Comparison of ENCODE assay signal across 8 mouse cellular contexts in the genomic region with DNA sequence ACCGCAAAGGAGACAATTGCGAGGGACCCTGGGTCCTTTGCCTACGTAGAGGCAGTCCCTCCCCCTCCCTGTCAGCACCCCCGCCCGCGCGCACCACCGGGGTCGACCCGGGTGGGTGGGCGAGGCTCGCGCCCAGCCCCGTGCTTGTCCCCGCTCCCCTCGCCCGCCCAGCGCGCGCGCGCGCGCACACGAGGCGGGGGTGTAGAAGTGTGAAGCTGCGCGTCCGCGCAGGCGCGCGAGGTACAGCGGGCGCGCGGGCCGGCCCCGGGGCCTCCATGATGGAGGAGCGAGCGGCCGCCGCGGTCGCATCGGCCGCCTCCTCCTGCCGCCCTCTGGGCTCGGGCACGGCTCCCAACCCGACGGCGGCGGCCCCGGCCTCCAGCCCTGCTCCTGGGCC. TPM values are rescaled to one million over a fixed set of nuclear protein-coding genes. Genes with fewer than 3 reads are reported as not detected.
DNase-seq lines count a peak whose midpoint lies in the region; ATAC-seq and TF ChIP-seq lines count a peak whose summit lies in the region.

No protein-coding gene starts in this region.

- peak; percentile 79 for ATAC-seq in embryonic facial prominence, embryonic 13.5 days (ENCODE audit: insufficient number of reproducible peaks, insufficient read depth, low FRiP score, low TSS enrichment, low read depth)
- peak; percentile 72 for ATAC-seq in liver, embryonic 11.5 days (replicated peaks; ENCODE audit: low FRiP score)
- ATAC-seq in stomach, embryonic 15.5 days (ENCODE audit: insufficient read depth, low FRiP score, low read depth) = peak; percentile 86

- no peak for TF ChIP-seq CTCF in bone marrow, adult 2 months (IDR thresholded peaks at IDR 0.05; ENCODE audit: control insufficient read depth, insufficient read depth, low read length)

- no peaks in the 10 kb centered on the region for H3K9me3 ChIP-seq in embryonic facial prominence, embryonic 13.5 days
- H3K9me3 ChIP-seq in liver, embryonic 11.5 days (ENCODE audit: control insufficient read depth, low read length) = no peaks in the 10 kb centered on the region
- H3K9me3 ChIP-seq in stomach, embryonic 15.5 days = no peaks in the 10 kb centered on the region

- peak overlapping the region; percentile 96 for H3K4me2 ChIP-seq in embryonic facial prominence, embryonic 13.5 days
- peak overlapping the region; percentile 98 for H3K4me2 ChIP-seq in liver, embryonic 11.5 days
- peak overlapping the region; percentile 89 for H3K4me2 ChIP-seq in stomach, embryonic 15.5 days

- peak overlapping the region; percentile 81 for H3K4me3 ChIP-seq in bone marrow, adult 2 months (replicated peaks; ENCODE audit: control insufficient read depth, low read depth, low read length)
- H3K4me3 ChIP-seq in embryonic facial prominence, embryonic 13.5 days = peak overlapping the region; percentile 93
- H3K4me3 ChIP-seq in liver, embryonic 11.5 days (ENCODE audit: low read depth, low read length) = peak overlapping the region; percentile 97
- H3K4me3 ChIP-seq in stomach, embryonic 15.5 days (replicated peaks) = peak overlapping the region; percentile 88

- peak; percentile 47; the same call in 1 of the 2 replicates for TF ChIP-seq POLR2A in bone marrow, adult 2 months (IDR thresholded peaks at IDR 0.05; ENCODE audit: borderline replicate concordance, control insufficient read depth, low read depth, low read length)

- peaks cover 12% of the 10 kb centered on the region for H3K36me3 ChIP-seq in embryonic facial prominence, embryonic 13.5 days
- peaks cover 5% of the 10 kb centered on the region; the same call in 1 of the 2 replicates for H3K36me3 ChIP-seq in liver, embryonic 11.5 days (ENCODE audit: control insufficient read depth, insufficient read depth, low read length)
- no peaks in the 10 kb centered on the region for H3K36me3 ChIP-seq in stomach, embryonic 15.5 days

- H3K9ac ChIP-seq in embryonic facial prominence, embryonic 13.5 days = peak overlapping the region; percentile 100
- peak overlapping the region; percentile 98 for H3K9ac ChIP-seq in liver, embryonic 11.5 days (ENCODE audit: low read depth, low read length)
- peak overlapping the region; percentile 99 for H3K9ac ChIP-seq in stomach, embryonic 15.5 days

- H3K27ac ChIP-seq in bone marrow, adult 2 months (ENCODE audit: control insufficient read depth, insufficient read depth, low read depth, low read length, poor library complexity) = peak overlapping the region; percentile 92
- H3K27ac ChIP-seq in embryonic facial prominence, embryonic 13.5 days = peak overlapping the region; percentile 99
- H3K27ac ChIP-seq in liver, embryonic 11.5 days (ENCODE audit: low read depth, low read length) = peak overlapping the region; percentile 96
- peak overlapping the region; percentile 94 for H3K27ac ChIP-seq in stomach, embryonic 15.5 days

- H3K27me3 ChIP-seq in embryonic facial prominence, embryonic 13.5 days = peaks cover 18% of the 10 kb centered on the region
- peaks cover 13% of the 10 kb centered on the region for H3K27me3 ChIP-seq in liver, embryonic 11.5 days (replicated peaks; ENCODE audit: control insufficient read depth, insufficient read depth, low read length)
- H3K27me3 ChIP-seq in stomach, embryonic 15.5 days (replicated peaks) = 0 out of 2 replicates have a peak, but pooled peaks cover 10% of the 10 kb centered on the region

- H3K4me1 ChIP-seq in bone marrow, adult 2 months (ENCODE audit: control insufficient read depth, insufficient read depth, low read length) = peaks cover 8% of the 10 kb centered on the region; the same call in 1 of the 2 replicates
- peaks cover 62% of the 10 kb centered on the region for H3K4me1 ChIP-seq in embryonic facial prominence, embryonic 13.5 days
- peaks cover 48% of the 10 kb centered on the region for H3K4me1 ChIP-seq in liver, embryonic 11.5 days (replicated peaks; ENCODE audit: control insufficient read depth, insufficient read depth, low read length)
- peaks cover 47% of the 10 kb centered on the region for H3K4me1 ChIP-seq in stomach, embryonic 15.5 days

- WGBS in bone marrow, adult 2 months = 1% methylated on average over 55 of the region's 55 CpGs
- under 1% methylated on average over 46 of the region's 55 CpGs for WGBS in embryonic facial prominence, embryonic 13.5 days
- WGBS in liver, embryonic 11.5 days = under 1% methylated on average over 36 of the region's 55 CpGs
- WGBS in stomach, embryonic 15.5 days = 0% methylated on average over 30 of the region's 55 CpGs

- peak; percentile 90 for DNase-seq in CD4-positive helper T cell, adult 2 months (ENCODE audit: low read depth, low spot score)
- peak; percentile 53 for DNase-seq in heart, adult 8-10 months (ENCODE audit: low spot score)
- peak; percentile 65 for DNase-seq in kidney, adult 9 months
- DNase-seq in liver, embryonic 11.5 days (ENCODE audit: low spot score) = peak; percentile 81
- DNase-seq in natural killer cell, adult 2 months (ENCODE audit: low spot score in 2 of 2) = peak; percentile 50 to 61

RNA-seq across cellular contexts. Expression of a gene that starts 0.4 kb away (rescaled TPM):
- 41.2 and 92.7 TPM in 2 replicates for polyA plus RNA-seq in bone marrow, adult 2 months (2011; ENCODE audit: insufficient read depth, insufficient read length, low replicate concordance, missing spikeins)
- polyA plus RNA-seq in embryonic facial prominence, embryonic 13.5 days (2015; fragmentation: Nextera tagmentation; extraction: Ambion mirVana) = 122 and 124 TPM in 2 replicates
- 10 to 100 TPM; 47.9 to 61.2 (median 49.1) TPM for total RNA-seq in heart, adult 8-10 months (2022)
- polyA plus RNA-seq in liver, embryonic 11.5 days (2014; fragmentation: Nextera tagmentation; extraction: Ambion mirVana) = 74.8 and 80.9 TPM in 2 replicates
- 87.2 and 89.4 TPM in 2 replicates for polyA plus RNA-seq in stomach, embryonic 15.5 days (2015; fragmentation: Nextera tagmentation; extraction: Ambion mirVana)

RNA-seq across cellular contexts. Expression of a gene that starts 0.5 kb away (rescaled TPM):
- 4.7 and 7.2 TPM in 2 replicates for polyA plus RNA-seq in bone marrow, adult 2 months (2011; ENCODE audit: insufficient read depth, insufficient read length, low replicate concordance, missing spikeins)
- 26.8 and 30.5 TPM in 2 replicates for polyA plus RNA-seq in embryonic facial prominence, embryonic 13.5 days (2015; fragmentation: Nextera tagmentation; extraction: Ambion mirVana)
- 10 to 100 TPM; 47.3 to 56.4 (median 53.0) TPM for total RNA-seq in heart, adult 8-10 months (2022)
- polyA plus RNA-seq in liver, embryonic 11.5 days (2014; fragmentation: Nextera tagmentation; extraction: Ambion mirVana) = 20.3 and 22.9 TPM in 2 replicates
- 28.4 and 29.1 TPM in 2 replicates for polyA plus RNA-seq in stomach, embryonic 15.5 days (2015; fragmentation: Nextera tagmentation; extraction: Ambion mirVana)

RNA-seq across cellular contexts. Expression of a gene that starts 26.6 kb away (rescaled TPM):
- 22.7 and 34.2 TPM in 2 replicates for polyA plus RNA-seq in bone marrow, adult 2 months (2011; ENCODE audit: insufficient read depth, insufficient read length, low replicate concordance, missing spikeins)
- polyA plus RNA-seq in embryonic facial prominence, embryonic 13.5 days (2015; fragmentation: Nextera tagmentation; extraction: Ambion mirVana) = 20.5 and 20.8 TPM in 2 replicates
- 10 to 100 TPM; 13.1 to 16.7 (median 14.8) TPM for total RNA-seq in heart, adult 8-10 months (2022)
- polyA plus RNA-seq in liver, embryonic 11.5 days (2014; fragmentation: Nextera tagmentation; extraction: Ambion mirVana) = 7.6 and 8.4 TPM in 2 replicates
- 11.6 and 12.2 TPM in 2 replicates for polyA plus RNA-seq in stomach, embryonic 15.5 days (2015; fragmentation: Nextera tagmentation; extraction: Ambion mirVana)

RNA-seq across cellular contexts. Expression of a gene that starts 34.9 kb away (rescaled TPM):
- 186 and 343 TPM in 2 replicates for polyA plus RNA-seq in bone marrow, adult 2 months (2011; ENCODE audit: insufficient read depth, insufficient read length, low replicate concordance, missing spikeins)
- polyA plus RNA-seq in embryonic facial prominence, embryonic 13.5 days (2015; fragmentation: Nextera tagmentation; extraction: Ambion mirVana) = 28.2 and 29.1 TPM in 2 replicates
- total RNA-seq in heart, adult 8-10 months (2022) = 10 to 100 TPM; 14.5 to 21.7 (median 17.7) TPM
- polyA plus RNA-seq in liver, embryonic 11.5 days (2014; fragmentation: Nextera tagmentation; extraction: Ambion mirVana) = 58.4 and 67.9 TPM in 2 replicates
- 64.2 and 66.3 TPM in 2 replicates for polyA plus RNA-seq in stomach, embryonic 15.5 days (2015; fragmentation: Nextera tagmentation; extraction: Ambion mirVana)

RNA-seq across cellular contexts. Expression of a gene that starts 59.0 kb away (rescaled TPM):
- polyA plus RNA-seq in bone marrow, adult 2 months (2011; ENCODE audit: insufficient read depth, insufficient read length, low replicate concordance, missing spikeins) = 0.54 and 1.7 TPM in 2 replicates
- polyA plus RNA-seq in embryonic facial prominence, embryonic 13.5 days (2015; fragmentation: Nextera tagmentation; extraction: Ambion mirVana) = 4.9 TPM in 2 replicates
- total RNA-seq in heart, adult 8-10 months (2022) = 1 to 10 TPM; 8.0 to 9.5 (median 8.6) TPM
- 2.5 and 2.6 TPM in 2 replicates for polyA plus RNA-seq in liver, embryonic 11.5 days (2014; fragmentation: Nextera tagmentation; extraction: Ambion mirVana)
- polyA plus RNA-seq in stomach, embryonic 15.5 days (2015; fragmentation: Nextera tagmentation; extraction: Ambion mirVana) = 3.9 and 4.6 TPM in 2 replicates

Comparison
In these comparisons a context has a peak if more than half of its experiments do, and no peak if none do; other contexts are left out.
1. Peak in every context shown above with its lines: DNase-seq, ATAC-seq, H3K4me3 ChIP-seq and H3K27ac ChIP-seq.